Mouse (Mus musculus): ENCODE measurements at regions not wholly inside any gene's neighbourhood (a gene's known extent, or its start where the extent isn't known, plus 50 kb on each side); places are given as distances from the start of the nearest gene placed in this dataset.

DNA sequence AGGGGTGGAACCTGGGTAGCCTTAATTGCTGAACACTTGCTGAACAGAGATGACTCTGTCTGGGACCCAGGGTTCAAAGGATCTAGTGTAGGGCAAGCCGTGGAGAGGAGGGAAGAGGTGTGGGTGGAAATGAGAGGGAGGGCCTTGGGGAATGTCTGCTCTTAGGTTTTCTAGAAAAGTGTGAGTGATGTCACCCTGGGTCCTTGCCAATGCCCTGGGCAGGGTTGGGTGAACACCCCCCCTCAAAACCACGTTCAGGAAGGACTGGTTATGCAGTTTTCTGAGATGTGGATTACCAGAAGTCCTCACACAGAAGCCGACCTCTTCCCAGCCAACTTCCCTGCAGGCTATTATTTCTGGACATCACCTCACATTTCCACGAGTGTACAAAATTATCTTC is 252.4 kb upstream of the Habp2 start:
- in situ Hi-C loops (cut with MboI; ENCODE audit: low pct_unique_long_range_greater_than_20kb in 1 of 2, low sequenced_read_pairs in 2 of 2, unreplicated experiment in 1 of 2), result no loop called here

DNA sequence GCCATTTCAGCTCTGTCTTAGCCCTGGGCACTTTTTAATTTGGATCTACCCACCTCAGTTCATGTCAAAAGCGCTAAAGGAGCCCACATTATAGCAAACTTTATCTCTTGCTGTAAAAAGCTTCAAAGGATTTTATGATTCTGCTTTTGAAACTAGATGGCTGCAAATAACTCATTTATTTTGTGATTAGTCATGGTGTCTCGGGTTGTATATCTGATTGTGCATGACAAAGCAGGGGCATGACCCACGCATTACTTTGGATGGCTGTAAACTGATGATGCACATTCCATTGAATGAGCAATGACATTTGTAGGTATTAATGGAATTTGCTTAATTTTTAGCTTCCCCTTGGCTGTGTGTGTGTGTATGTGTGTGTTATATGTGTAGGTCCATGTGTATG is 249.4 kb upstream of the Habp2 start:
- in situ Hi-C loops (cut with MboI; ENCODE audit: low pct_unique_long_range_greater_than_20kb in 1 of 2, low sequenced_read_pairs in 2 of 2, unreplicated experiment in 1 of 2), result no loop called here

DNA sequence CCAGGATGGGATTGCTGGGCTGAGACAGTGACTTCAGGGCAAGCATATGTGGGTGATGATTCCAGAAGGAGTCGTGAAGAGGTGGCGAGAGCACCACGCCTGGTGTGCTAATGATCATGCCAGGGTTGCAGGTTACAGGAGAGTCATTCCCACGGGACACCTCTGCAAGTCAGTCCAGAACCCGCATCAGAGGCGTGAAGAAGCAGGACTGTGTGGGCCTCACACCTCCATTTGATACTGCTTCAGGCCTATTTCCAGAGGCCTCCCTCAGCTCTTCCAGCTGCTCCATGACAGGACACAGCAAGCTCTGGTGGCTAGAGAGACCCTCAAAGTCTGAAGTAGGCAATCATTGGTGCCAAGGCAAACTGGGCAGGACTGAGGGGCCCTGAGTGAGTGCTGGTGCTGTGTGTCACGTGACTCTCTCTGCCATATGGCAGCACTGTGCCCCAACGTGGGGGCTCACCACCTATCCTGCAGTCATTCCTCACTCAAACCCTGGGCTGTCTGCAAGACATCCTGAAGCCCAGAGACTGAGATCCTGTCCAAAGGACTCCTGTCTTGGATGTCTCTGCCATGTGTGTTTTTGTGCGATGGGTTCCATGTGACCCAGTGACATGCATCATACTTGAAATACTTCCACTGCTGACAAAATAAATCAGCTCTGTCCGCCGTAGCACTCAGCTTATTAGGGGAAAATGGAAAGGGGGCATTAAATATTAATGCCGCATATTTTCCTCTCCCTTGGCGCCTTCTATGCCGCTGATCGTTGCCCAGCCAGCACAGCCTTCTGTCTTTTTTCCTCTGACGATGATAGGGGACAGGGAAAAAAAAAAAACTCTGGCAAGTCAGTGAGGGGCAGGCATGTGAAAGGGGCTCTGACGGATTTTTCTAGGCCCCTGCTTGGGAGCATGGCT is 247.6 kb upstream of the Habp2 start:
- in situ Hi-C loops (cut with MboI; ENCODE audit: low pct_unique_long_range_greater_than_20kb in 1 of 2, low sequenced_read_pairs in 2 of 2, unreplicated experiment in 1 of 2), result no loop called here

DNA sequence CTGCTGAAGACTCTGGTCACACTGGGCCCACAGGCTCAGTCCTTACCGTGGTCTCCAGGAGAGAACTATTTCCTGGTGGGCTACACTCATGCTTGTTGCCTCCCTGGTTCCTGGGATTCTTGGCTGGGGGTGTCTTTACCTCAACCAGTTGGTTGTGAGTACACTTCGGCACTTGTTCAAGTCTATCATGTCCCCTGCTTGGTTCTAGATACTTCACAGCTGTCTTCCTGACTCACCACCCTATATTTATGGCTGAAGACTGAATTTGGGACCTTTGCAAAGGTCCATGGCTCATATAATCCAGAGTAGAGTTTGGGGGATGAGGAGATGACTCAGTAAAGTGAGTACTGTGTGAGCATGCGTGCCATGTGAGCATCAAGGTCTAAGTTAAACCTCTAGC is 245.0 kb upstream of the Habp2 start:
- in situ Hi-C loops (cut with MboI; ENCODE audit: low pct_unique_long_range_greater_than_20kb in 1 of 2, low sequenced_read_pairs in 2 of 2, unreplicated experiment in 1 of 2), result no loop called here

DNA sequence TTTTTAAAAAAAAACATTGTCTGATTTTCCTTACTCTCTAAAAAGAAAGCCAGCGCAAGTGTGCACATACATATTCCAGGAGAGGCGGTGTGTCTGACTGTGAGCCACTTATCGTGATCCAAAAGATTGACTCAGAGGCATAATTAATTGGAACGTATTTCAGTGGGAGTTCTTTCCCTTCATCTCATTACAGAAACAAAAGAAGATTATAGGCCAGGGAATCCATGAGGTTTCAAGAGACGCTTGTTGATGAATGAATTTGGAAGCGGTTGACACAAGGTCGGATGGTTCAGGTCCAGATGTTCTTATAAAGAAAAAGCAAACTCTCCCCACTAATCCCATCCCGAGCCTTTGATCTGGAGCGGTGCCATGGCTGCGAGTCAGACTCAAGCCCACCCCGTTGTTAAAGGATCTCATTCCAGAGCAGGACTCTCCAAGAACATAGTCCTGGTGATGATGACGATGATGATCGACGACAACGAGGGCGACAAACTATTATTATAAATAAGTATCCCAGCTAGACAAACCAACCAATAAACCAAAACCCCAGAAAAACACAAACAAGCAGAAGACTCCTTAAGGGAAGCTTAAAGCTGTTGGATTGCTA is 240.1 kb upstream of the Habp2 start:
- in situ Hi-C loops (cut with MboI; ENCODE audit: low pct_unique_long_range_greater_than_20kb in 1 of 2, low sequenced_read_pairs in 2 of 2, unreplicated experiment in 1 of 2), result no loop called here

DNA sequence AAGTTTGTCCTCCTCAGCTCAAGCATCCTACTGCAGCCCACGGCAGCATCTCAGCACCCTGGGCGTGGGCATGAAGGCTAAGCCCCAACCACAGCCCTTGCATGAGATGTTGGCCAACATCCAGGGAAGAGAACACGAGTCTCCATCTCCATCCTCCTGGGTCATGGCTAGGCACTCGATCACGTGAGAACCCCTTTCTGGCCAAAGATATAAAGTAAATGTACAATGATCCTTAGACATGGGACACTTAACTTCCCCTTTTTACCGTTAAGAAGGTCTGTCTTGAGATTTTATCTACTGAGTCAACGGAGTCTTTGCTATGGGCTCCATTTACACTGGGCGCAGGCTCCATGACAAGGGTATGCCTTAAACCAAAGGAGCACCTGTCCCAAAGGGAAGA is 232.8 kb upstream of the Habp2 start:
- in situ Hi-C loops (cut with MboI; ENCODE audit: low pct_unique_long_range_greater_than_20kb in 1 of 2, low sequenced_read_pairs in 2 of 2, unreplicated experiment in 1 of 2), result no loop called here

DNA sequence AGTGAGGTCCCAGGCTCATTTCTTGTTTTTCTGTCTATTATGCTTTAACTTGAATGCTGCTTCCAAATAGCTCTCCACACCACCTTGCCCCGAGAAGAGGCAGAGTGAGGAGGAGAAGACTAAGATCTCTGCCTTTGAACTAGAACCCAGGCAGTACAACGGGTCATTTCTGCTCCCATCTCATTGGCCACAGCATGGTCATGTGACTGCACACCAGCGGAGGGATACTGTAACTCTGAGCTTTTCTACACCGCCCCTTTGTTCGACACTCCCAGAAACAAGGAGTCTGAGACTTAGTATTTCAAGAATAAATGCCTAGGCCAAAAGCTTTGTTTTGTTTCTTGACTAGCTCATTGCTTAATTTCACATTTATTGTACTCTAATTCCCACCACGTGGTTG is 230.5 kb upstream of the Habp2 start:
- in situ Hi-C loops (cut with MboI; ENCODE audit: low pct_unique_long_range_greater_than_20kb in 1 of 2, low sequenced_read_pairs in 2 of 2, unreplicated experiment in 1 of 2), result no loop called here

DNA sequence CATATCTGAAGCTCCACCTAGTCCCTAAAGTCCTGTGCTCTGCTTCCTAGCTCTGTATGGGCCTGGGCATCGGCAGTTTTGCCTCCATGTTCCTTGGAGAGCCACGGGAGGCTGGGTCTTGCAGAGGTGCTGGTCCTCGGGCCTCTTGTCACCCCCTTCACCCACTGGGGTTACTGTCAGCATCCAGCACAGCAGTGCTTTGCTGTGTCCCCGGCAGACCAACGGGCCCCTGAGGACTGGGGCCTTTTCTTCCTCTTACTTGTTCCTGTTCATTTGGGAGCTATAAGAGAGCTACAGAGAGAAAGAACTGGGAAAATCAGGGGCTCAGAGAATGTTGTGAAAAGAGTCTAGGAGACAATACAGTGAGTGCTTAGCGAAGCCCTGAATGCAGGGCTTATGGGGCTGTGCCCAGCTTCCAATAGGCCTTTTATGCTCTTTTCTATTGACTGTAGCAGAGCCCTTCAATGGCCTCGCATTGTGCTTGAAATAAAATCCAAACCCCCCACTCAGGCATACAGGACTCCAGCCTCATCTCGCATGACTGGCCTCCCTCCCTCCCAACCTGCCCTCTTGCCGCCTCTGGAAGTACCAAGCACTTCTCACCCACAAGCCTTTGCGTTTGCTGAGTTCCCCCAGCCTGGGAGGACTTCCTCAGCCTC is 224.9 kb upstream of the Habp2 start:
- in situ Hi-C loops (cut with MboI; ENCODE audit: low pct_unique_long_range_greater_than_20kb in 1 of 2, low sequenced_read_pairs in 2 of 2, unreplicated experiment in 1 of 2), result no loop called here

DNA sequence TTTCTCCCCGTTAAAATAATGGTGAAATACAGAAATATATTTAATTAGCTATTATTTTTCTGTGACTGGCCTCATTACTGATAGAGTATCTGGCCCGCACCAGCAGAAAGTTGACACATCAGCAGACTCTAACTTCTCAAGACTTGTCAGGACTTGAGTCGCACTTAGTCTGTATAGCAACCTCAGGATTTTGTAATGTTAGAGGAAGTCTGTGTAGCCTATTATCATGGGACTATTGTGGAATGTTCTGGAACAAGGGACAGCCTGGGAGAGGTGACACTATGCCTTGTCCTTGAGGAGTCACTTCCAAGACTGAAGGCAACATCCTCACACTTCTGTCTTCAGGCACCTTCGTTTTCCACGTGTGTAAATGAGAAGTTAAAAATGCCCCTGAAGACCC is 223.8 kb upstream of the Habp2 start:
- in situ Hi-C loops (cut with MboI; ENCODE audit: low pct_unique_long_range_greater_than_20kb in 1 of 2, low sequenced_read_pairs in 2 of 2, unreplicated experiment in 1 of 2), result no loop called here

DNA sequence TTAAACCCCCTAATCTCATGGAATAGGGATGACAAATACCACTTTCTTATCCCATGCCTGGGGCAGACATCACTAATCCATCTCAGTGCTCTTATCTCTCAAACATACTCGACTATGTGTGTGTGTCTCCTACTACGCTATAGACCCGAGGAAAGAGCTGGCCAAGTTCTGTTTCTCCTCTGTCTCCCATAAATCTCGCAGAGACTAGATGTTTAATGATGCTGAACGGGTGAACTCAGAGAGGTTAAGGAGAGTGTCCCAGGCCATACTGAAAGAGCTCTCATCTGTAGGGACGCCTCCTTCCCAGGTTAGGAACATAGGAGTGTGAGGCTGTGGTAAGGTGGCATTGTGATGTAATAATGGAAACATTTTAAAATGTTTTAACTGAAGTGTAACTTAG is 221.2 kb upstream of the Habp2 start:
- in situ Hi-C loops (cut with MboI; ENCODE audit: low pct_unique_long_range_greater_than_20kb in 1 of 2, low sequenced_read_pairs in 2 of 2, unreplicated experiment in 1 of 2), result no loop called here

DNA sequence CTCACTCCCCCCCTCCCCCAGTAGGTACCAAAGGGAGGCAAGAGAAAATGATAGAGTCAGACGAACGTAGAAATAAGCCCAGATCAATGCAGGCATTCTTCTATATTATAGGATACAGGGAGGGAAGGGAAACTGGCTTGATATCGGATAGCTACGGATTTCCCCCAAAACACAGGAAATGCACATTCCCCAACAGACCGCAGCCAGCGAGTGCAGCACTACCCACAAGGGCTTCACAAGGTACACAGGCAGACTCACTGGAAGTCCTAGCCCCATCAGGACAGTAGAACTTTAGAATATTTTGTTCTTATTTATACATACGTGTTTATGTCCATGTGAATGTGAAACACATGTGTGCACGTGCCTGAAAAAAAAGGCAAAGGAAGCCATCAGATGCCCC is 218.8 kb upstream of the Habp2 start:
- in situ Hi-C loops (cut with MboI; ENCODE audit: low pct_unique_long_range_greater_than_20kb in 1 of 2, low sequenced_read_pairs in 2 of 2, unreplicated experiment in 1 of 2), result no loop called here

DNA sequence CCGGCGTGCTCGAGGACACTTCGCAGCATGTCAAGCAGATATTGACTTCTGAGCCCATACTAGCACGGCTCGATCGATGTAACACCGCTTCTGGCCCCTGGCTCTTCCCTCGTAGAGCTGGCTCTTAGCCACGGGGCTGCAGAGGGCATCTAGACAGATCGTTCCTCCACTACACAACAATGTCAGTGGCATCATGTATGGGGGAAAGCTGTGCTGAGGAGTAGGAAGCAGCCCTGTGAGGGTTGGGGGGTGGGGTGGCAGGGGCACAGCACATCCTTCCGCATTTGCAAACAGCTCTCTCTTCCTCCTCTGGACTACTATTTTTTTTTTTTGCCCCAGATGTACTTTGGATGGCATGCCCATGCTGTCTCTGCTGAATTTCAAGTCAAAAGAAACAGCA is 218.1 kb upstream of the Habp2 start:
- in situ Hi-C loops (cut with MboI; ENCODE audit: low pct_unique_long_range_greater_than_20kb in 1 of 2, low sequenced_read_pairs in 2 of 2, unreplicated experiment in 1 of 2), result no loop called here

DNA sequence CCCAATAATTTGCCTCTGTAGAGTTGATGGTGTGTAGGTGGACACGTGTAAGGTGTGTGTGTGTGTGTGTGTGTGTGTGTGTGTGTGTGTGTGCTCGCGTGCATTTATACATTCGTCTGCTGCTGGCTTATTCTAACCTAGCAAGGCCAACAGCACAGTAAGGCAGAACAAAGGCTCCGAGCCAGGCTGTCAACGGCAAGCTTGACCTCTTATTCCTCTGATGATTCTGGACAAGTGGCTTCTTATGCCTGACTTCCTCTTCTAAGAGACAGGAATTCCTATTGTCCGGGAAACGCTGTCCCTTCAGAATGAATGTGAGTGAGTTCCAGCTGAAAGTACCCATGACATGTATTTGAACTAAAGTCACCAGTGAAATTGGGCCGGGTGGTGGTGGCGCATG is 217.7 kb upstream of the Habp2 start:
- in situ Hi-C loops (cut with MboI; ENCODE audit: low pct_unique_long_range_greater_than_20kb in 1 of 2, low sequenced_read_pairs in 2 of 2, unreplicated experiment in 1 of 2), result no loop called here

DNA sequence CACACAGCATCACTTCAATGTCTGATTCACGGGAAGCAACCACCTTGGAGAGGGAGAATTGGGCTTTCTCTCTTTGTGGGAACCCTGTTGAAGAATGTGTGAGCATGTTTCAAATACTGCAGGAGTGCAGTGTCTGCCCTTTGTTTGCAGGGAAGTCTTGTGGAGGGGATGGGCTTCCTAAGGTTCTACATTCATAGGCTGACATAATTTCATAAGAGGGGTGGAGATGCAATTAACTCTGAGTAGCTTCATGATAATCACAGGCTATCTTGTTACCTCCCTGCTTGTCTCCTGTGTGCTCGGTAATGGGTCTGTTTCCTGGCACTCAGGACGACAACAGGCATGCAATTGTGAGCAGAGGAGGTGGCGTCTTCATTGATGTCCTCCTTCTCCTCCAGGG is 215.6 kb upstream of the Habp2 start:
- in situ Hi-C loops (cut with MboI; ENCODE audit: low pct_unique_long_range_greater_than_20kb in 1 of 2, low sequenced_read_pairs in 2 of 2, unreplicated experiment in 1 of 2), result no loop called here

DNA sequence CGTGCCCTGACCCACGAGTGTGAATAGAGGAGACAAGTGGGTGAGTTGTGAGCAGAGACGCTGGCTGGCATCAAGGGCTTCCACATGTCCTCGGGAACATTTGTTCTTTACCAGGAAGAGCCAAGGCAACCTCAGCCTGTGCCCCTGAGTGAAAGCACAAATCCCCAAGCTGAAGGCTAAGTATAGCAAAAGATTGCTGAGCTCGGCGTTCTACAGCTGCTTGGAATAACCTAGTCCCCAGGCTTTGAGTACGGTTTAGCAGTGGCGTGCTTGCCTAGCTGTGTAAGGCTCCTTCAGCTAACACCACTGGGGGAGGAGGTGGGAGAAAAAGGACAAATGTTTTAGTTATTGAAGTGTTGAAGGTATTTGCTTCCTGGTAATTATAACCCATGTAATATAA is 210.8 kb upstream of the Habp2 start:
- in situ Hi-C loops (cut with MboI; ENCODE audit: low pct_unique_long_range_greater_than_20kb in 1 of 2, low sequenced_read_pairs in 2 of 2, unreplicated experiment in 1 of 2), result no loop called here

DNA sequence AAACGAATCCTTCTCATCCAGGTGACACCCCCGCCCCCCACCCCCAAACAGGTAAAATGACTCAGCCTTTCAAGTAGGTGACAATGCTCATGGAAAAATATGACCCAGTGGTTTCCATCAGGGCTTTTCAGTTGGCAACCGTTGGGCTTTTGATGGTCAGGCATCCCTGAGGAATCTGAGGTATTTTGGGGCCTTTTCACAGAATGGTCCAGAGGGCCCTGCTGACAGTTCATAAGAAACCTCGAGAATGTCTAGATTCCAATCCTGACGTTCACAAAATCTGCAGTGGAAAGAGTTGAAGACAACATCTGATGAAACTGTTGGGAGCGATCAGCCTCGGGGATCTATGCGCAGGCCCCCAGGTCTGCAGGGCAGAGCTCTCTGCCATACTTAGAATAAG is 209.4 kb upstream of the Habp2 start:
- in situ Hi-C loops (cut with MboI; ENCODE audit: low pct_unique_long_range_greater_than_20kb in 1 of 2, low sequenced_read_pairs in 2 of 2, unreplicated experiment in 1 of 2), result no loop called here

DNA sequence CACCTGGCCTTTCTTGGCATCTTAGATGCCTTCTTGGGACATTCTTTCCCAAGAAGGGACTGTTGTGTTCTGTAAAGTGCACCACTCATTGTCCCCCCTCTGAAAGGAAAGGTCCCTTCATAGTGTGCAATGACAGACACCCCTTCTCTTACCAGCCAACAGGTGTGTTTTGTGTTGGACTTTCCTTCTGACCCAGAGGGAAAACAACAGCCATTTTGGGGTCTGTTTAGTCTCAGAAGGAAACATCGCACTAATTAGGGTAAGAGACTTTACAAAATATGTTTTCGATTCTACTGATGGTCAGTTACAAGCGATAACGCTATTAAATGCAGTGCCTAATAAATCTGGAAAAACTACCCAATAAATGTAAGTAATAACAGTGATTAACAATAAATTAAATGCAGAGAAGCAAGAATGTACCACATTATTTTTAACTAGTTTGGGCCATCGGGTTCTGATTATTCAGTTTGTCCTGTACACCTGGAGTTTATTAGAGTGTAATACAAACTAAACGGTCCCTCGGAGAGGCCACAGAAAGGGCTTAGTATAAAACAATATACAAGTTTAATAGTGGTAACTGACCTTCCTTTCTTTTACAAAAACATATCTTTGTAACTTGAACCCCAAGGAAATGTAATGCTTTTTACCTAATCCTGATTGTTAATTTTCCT is 200.4 kb upstream of the Habp2 start:
- in situ Hi-C loops (cut with MboI; ENCODE audit: low pct_unique_long_range_greater_than_20kb in 1 of 2, low sequenced_read_pairs in 2 of 2, unreplicated experiment in 1 of 2), result no loop called here

DNA sequence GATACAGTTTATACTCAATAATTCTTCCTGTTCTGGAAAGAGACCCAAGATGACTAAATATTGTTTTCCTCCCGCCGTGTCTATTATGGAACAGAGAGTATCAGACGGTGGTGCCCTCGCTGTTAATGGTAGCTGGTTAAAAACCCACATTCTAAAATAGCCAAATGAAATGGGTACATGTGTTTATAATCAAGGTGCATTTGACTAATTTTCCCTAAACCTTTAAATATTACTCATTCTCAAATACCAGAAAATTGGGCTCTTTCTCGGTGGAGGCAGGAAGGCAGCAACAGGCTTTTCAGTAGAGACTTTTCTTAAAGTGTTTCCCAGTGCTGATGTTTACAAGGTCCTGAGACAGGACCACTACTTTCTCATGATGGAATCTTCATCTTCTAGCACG is 199.8 kb upstream of the Habp2 start:
- in situ Hi-C loops (cut with MboI; ENCODE audit: low pct_unique_long_range_greater_than_20kb in 1 of 2, low sequenced_read_pairs in 2 of 2, unreplicated experiment in 1 of 2), result no loop called here

DNA sequence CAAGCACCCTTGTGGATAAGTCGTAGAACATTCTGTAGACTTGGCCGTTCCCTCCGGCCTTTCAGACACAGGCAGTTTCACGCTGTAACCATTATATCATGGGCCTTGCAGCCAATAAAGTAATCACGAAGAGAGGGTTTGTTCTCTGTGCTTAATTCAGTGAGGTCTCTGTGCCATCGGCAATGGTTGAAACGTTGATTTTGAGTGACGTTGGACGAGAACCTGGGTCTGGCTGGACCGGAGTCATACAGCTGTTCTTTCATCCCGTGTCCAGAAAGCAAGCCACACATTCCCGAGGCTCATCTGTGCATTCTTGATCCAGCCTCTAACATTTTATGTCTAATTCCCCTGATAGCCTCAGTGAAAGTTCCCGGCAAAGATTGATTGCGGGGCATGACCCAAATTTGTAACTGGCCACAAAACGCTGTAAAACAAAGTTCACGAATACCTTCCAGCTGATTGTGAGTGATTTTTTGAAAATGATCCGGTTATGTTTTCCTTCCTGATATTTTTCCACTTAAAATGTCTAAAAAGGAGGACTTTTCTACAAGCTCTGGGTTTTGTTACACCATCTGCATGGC is 197.1 kb upstream of the Habp2 start:
- in situ Hi-C loops (cut with MboI; ENCODE audit: low pct_unique_long_range_greater_than_20kb in 1 of 2, low sequenced_read_pairs in 2 of 2, unreplicated experiment in 1 of 2), result no loop called here

All from mouse embryonic stem cell (cell line).